Mouse (Mus musculus): ENCODE measurements around the gene BC005537. TPM values are rescaled to one million over a fixed set of nuclear protein-coding genes. Genes with fewer than 3 reads are reported as not detected.

Gene BC005537
- polyA plus RNA-seq, 1 experiment: 80.2 TPM

DNA sequence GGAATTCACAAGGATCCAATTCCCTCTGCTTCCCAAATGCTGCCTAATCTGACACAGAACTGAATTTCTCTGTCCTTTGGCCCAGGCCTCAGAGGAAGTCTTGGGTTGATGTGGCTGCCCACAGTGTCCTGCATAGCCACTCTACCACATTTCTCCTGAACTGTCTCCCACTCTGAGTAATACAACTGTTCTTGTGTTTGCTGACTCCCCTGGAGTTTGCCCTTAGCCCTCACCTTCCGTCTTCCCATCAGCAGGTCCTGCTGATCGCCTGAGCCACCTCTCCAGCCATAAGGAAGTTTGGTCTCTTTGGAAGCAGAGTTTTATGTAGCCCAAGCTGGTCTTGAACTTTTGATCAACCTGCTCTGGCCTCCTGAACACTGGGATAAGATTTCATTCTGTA, 50.5 kb downstream of the BC005537 start:
- H3K4me1 ChIP-seq (ENCODE audit: control insufficient read depth, insufficient read depth, insufficient read length, low read length): no peaks in the 10 kb centered on the region
- H3K27ac ChIP-seq (replicated peaks; ENCODE audit: low read depth, low read length): no peak overlapping the region
- H3K4me3 ChIP-seq (ENCODE audit: insufficient read depth, low read depth, low read length): no peak overlapping the region

DNA sequence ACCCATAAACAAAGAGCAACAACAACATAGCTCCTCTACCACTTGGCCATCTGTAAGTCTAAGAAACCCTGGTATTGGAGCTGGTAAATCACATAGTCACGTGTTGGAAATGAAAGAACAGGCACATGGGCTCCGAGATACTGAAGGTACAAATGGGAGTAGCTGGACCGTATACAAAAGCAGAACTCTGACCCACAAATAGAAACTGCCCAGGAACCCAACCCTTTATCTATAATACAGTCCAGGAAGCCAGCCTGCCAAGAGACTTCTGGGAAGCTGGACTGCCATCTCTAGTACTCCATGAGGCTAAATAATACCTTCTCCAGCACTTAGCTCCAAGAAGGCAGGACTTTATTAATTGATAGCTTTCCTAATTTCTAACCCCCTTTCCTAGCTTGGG, 51.1 kb downstream of the BC005537 start:
- Histone ChIP-seq H3K27ac (replicated peaks; ENCODE audit: low read depth, low read length) (no peak overlapping the region), H3K4me3 (ENCODE audit: insufficient read depth, low read depth, low read length) (no peak overlapping the region), H3K4me1 (ENCODE audit: control insufficient read depth, insufficient read depth, insufficient read length, low read length) (no peaks in the 10 kb centered on the region)

DNA sequence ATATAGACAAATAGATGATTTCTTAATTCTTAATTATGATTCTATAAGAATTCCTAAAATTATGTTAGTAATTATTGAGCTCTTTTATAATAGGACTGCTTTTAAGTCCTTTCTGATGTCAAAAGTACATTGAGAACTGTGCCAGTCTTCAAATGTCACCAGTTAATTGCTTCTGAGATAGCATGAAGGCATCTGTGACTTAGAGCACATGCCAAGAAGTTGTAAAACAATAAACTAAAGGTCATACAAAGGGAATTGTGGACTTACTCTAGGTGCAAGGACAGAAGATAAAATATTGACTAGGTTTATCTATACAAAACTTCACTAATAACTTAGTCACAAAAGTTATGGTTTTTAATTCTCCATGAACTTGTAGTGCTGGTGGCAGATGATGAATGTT, 57.7 kb downstream of the BC005537 start:
- Histone ChIP-seq H3K4me3 (ENCODE audit: insufficient read depth, low read depth, low read length) (no peak overlapping the region), H3K27ac (replicated peaks; ENCODE audit: low read depth, low read length) (no peak overlapping the region), H3K4me1 (ENCODE audit: control insufficient read depth, insufficient read depth, insufficient read length, low read length) (no peaks in the 10 kb centered on the region)

DNA sequence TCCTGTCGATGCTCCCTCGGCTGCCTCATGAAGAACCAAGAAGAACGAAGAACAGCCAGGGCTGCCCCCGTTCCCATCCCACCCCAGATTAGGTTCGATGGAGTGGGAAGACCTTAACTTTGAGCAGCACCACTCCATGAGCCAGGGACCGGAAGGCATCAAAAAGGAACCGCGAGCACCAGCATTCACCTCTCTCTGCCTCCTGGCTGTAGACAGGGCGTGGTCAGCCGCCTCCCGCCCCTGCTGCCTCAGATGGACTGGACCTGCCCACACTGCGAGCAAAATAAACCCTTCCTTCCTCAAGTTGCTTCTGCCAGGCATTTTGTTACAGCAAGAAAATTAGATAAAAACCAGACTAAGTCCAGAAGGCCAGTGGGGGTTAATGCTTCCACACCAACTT, 59.6 kb downstream of the BC005537 start:
- H3K27ac ChIP-seq (replicated peaks; ENCODE audit: low read depth, low read length): no peak overlapping the region
- H3K4me3 ChIP-seq (ENCODE audit: insufficient read depth, low read depth, low read length): no peak overlapping the region
- no peaks in the 10 kb centered on the region for H3K4me1 ChIP-seq (ENCODE audit: control insufficient read depth, insufficient read depth, insufficient read length, low read length)

DNA sequence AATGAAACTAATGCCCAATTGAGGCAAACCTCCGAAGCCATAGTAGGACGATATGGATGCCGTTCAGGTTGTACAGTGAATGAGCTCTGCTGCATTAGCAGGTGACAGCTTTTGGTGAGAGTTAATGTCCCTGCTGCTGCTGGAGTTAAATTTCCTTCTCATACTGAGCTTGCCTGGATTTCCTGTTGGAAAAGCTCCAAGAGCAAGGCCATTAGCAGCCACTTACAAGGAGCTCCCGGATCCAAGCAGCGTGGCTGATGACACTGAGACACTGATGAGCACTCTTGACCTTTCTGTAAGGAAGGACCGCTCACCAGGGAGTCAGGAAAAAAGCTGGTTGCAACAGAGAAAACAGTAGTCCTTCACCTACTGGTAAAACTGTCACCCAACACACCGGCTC, 60.6 kb downstream of the BC005537 start:
- H3K27ac ChIP-seq (replicated peaks; ENCODE audit: low read depth, low read length): no peak overlapping the region
- no peak overlapping the region for H3K4me3 ChIP-seq (ENCODE audit: insufficient read depth, low read depth, low read length)
- no peaks in the 10 kb centered on the region for H3K4me1 ChIP-seq (ENCODE audit: control insufficient read depth, insufficient read depth, insufficient read length, low read length)

DNA sequence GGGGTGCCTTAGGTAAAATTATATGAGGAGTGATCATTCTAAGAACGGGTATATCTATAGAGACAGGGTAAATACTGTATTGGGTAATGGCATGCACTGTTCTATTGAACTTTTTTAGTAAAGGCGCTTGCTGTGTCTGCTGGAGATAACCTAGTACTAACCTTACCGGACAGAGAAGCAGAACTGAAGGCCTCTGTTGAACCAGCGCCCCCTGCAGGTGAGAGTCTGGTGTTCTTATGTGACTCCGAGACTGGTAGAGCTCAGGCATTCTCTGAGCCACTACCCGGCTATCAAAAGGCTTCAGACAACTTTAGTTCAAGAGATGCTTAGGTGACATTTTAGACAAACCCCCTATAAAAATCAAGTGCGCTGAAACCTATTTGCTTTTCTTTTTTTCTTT, 61.1 kb downstream of the BC005537 start:
- H3K27ac ChIP-seq (replicated peaks; ENCODE audit: low read depth, low read length): no peak overlapping the region
- no peaks in the 10 kb centered on the region for H3K4me1 ChIP-seq (ENCODE audit: control insufficient read depth, insufficient read depth, insufficient read length, low read length)
- no peak overlapping the region for H3K4me3 ChIP-seq (ENCODE audit: insufficient read depth, low read depth, low read length)

Other genes with a start within 250 kb of the BC005537 start
- 3.8 and 7.8 TPM in 2 replicates for gene Ripor2, start 219.5 kb upstream of the BC005537 start, polyA plus RNA-seq (2012; ENCODE audit: insufficient read depth, insufficient read length, missing spikeins)
- not detected in 2 replicates for gene Armh2, start 60.4 kb upstream of the BC005537 start, polyA plus RNA-seq (2012; ENCODE audit: insufficient read depth, insufficient read length, missing spikeins)
- 52.2 and 53.3 TPM in 2 replicates for gene Gmnn, start 39.7 kb upstream of the BC005537 start, polyA plus RNA-seq (2012; ENCODE audit: insufficient read depth, insufficient read length, missing spikeins)
- gene Acot13, start 29.9 kb downstream of the BC005537 start, polyA plus RNA-seq (2012; ENCODE audit: insufficient read depth, insufficient read length, missing spikeins): 452 and 487 TPM in 2 replicates
- 16.2 and 19.9 TPM in 2 replicates for gene Tdp2, start 30.0 kb downstream of the BC005537 start, polyA plus RNA-seq (2012; ENCODE audit: insufficient read depth, insufficient read length, missing spikeins)
- not detected in 2 replicates for gene D130043K22Rik, start 43.5 kb downstream of the BC005537 start, polyA plus RNA-seq (2012; ENCODE audit: insufficient read depth, insufficient read length, missing spikeins)
- gene Aldh5a1, start 136.0 kb downstream of the BC005537 start, polyA plus RNA-seq (2012; ENCODE audit: insufficient read depth, insufficient read length, missing spikeins): 16.3 and 18.4 TPM in 2 replicates
- 2.2 and 6.7 TPM in 2 replicates for gene Gpld1, start 141.5 kb downstream of the BC005537 start, polyA plus RNA-seq (2012; ENCODE audit: insufficient read depth, insufficient read length, missing spikeins)
- gene Mrs2, start 218.7 kb downstream of the BC005537 start, polyA plus RNA-seq (2012; ENCODE audit: insufficient read depth, insufficient read length, missing spikeins): 35.9 and 46.7 TPM in 2 replicates